Mouse (Mus musculus) bone marrow, adult 2 months (tissue): ENCODE data around the gene Lmo7.

ENCODE experiments used
- CTCF ChIP-seq: fragments of 200-500 bp; IDR thresholded peaks from 2 replicates; pipeline ENCODE4 v1.5.1; 2011; ENCODE audit warnings: low read length, control low read depth; ENCODE audit not compliant: control insufficient read depth, insufficient read depth
- POLR2A ChIP-seq: fragments of 200-500 bp; IDR thresholded peaks from 2 replicates; pipeline ENCODE4 v1.6.1; 2011; ENCODE audit warnings: low read depth, mild to moderate bottlenecking, control low read depth, low read length, borderline replicate concordance; ENCODE audit not compliant: control insufficient read depth

DNA sequence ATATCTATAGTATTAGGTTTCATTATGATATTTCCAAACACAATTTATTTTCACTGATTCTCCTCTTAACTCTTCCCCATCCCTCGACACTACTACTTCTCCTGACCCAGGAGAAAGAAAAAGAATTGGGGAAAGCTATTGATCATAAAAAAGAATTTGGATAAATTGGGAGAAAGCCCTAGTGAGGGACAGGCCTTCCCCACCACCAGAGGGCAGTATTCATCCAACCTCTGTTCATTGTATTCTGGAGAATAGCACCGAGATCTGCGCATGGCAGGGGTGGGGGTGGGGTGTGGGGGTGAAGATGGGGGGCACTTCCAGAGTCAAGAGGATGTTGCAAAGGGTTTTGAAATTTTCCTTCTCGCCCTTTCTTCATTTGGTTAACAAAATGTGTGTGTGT, 44.9 kb downstream of the Lmo7 start:
- TF ChIP-seq CTCF (peak; percentile 33; the same call in 1 of the 2 replicates), POLR2A (no peak)
